Mouse (Mus musculus) C2C12 (cell line): Measurements from ENCODE around the gene Rilp. TPM values are rescaled to one million over a fixed set of nuclear protein-coding genes. Genes with fewer than 3 reads are reported as not detected.

Source experiments
- H3K27me3 ChIP-seq: one replicate; pipeline ENCODE4 v1.6.1; 2011; ENCODE audit not compliant: control insufficient read depth, insufficient read depth, insufficient read length
- H3K36me3 ChIP-seq: one replicate; pipeline ENCODE4 v1.6.1; 2011; ENCODE audit not compliant: control insufficient read depth, insufficient read depth
- H3K4me3 ChIP-seq: one replicate; pipeline ENCODE4 v1.5.1; 2011; ENCODE audit warnings: mild to moderate bottlenecking, control low read depth; ENCODE audit not compliant: poor library complexity, insufficient read depth, severe bottlenecking
- H3K79me2 ChIP-seq: one replicate; pipeline ENCODE4 v1.6.1; 2011; ENCODE audit not compliant: control insufficient read depth, insufficient read depth
- H3K79me3 ChIP-seq: one replicate; pipeline ENCODE4 v1.6.1; 2011; ENCODE audit warnings: low read depth, control low read depth
- H3ac ChIP-seq: one replicate; pipeline ENCODE3; 2011; ENCODE audit warnings: low read depth; ENCODE audit not compliant: control insufficient read depth, insufficient read length
- CEBPB ChIP-seq: IDR thresholded peaks from one replicate; pipeline ENCODE4 v1.6.1; 2011; ENCODE audit warnings: low read depth, mild to moderate bottlenecking, control low read depth, moderate library complexity
- CTCF ChIP-seq: IDR thresholded peaks from one replicate; pipeline ENCODE4 v1.5.1; 2011; ENCODE audit not compliant: control insufficient read depth, insufficient read depth, insufficient read length
- FOSL1 ChIP-seq: IDR thresholded peaks from one replicate; pipeline ENCODE4 v1.8.0; 2011; ENCODE audit warnings: mild to moderate bottlenecking, low read length; ENCODE audit not compliant: poor library complexity, insufficient read depth, severe bottlenecking
- MAX ChIP-seq: IDR thresholded peaks from one replicate; pipeline ENCODE4 v1.6.1; 2011; ENCODE audit warnings: mild to moderate bottlenecking, control low read depth
- MYOD1 ChIP-seq: IDR thresholded peaks from one replicate; pipeline ENCODE4 v1.6.1; 2011; ENCODE audit warnings: low read depth; ENCODE audit not compliant: control insufficient read depth, insufficient read length
- MYOG ChIP-seq: IDR thresholded peaks from one replicate; pipeline ENCODE4 v1.6.1; 2011; ENCODE audit not compliant: control insufficient read depth, insufficient read length; ENCODE audit errors: extremely low read depth
- USF1 ChIP-seq: IDR thresholded peaks from one replicate; pipeline ENCODE4 v1.6.1; 2011; ENCODE audit warnings: low read depth, mild to moderate bottlenecking, control low read depth, moderate library complexity
- polyA plus RNA-seq: library from polyadenylated mRNA; unstranded; fragments of >200 nt; fragmentation: generic; extraction: Trizol; gene quantifications from one replicate; pipeline ENCODE4 v1.2.1, GENCODE M21; 2012; ENCODE audit warnings: missing spikeins

The Rilp gene
- polyA plus RNA-seq, 1 experiment: 3.2 TPM

DNA sequence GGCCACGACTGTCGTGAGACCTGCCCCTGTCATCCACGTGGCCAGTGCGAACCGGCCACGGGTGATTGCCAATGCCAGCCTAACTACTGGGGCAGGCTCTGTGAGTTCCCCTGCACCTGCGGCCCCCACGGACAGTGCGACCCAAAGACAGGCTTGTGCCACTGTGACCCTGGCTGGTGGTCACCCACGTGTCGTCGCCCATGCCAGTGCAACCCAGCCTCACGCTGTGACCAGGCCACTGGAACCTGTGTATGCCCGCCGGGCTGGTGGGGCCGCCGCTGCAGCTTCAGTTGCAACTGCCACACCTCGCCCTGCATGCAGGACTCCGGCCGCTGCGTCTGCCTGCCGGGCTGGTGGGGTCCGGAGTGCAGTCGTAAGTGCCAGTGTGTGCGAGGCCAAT lies 5.3 kb downstream of the Rilp start:
- H3ac ChIP-seq: no peak overlapping the region
- no peaks in the 10 kb centered on the region for H3K79me2 ChIP-seq
- no peak overlapping the region for H3K4me3 ChIP-seq
- no peaks in the 10 kb centered on the region for H3K79me3 ChIP-seq
- TF ChIP-seq MYOD1 (no peak), CTCF (no peak), USF1 (no peak), CEBPB (no peak), FOSL1 (no peak), MYOG (no peak), MAX (no peak)
- H3K36me3 ChIP-seq: peaks cover 10% of the 10 kb centered on the region
- H3K27me3 ChIP-seq: no peaks in the 10 kb centered on the region

DNA sequence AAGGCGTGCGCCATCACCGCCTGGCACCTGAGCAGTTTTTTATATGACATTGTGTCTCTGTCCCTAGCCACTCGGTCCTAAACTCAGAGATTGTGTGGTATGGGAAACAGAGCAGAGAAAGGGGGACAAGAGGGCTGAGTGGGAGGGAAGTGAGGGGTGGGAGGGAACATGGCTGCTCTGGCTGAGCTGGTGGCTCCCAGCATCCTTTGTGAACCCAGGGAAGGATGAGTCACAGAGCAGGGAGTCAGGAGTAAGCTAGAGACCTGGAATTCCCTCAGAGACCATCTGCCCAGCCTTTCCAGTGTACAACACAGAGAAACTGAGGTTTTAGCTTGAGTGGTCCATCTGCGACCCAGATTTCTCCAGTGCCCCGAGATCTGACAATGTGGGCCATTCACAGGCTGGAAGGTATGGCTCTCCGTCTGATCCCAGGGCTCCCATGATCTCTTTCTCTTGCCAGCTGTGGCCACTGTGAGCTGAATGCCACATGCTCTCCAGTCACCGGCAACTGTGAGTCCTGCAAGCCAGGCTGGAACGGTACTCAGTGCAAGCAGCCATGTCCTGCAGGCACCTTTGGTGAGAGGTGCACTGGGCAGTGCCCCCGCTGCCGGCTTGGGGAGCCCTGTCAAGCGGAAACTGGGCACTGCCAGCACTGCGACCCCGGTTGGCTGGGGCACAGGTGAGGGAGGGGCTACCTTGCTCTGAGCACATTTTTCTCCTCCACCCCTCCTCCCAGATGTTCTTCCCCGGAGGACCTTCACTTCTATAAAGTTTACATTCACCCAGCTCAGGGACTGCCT lies 10.1 kb downstream of the Rilp start:
- TF ChIP-seq USF1: no peak
- no peak for TF ChIP-seq CEBPB
- TF ChIP-seq FOSL1: no peak
- no peak for TF ChIP-seq MYOD1
- no peak for TF ChIP-seq CTCF
- no peak for TF ChIP-seq MYOG
- TF ChIP-seq MAX: no peak
- Histone ChIP-seq H3K36me3 (no peaks in the 10 kb centered on the region), H3K27me3 (no peaks in the 10 kb centered on the region), H3K79me2 (no peaks in the 10 kb centered on the region), H3K4me3 (no peak overlapping the region), H3K79me3 (no peaks in the 10 kb centered on the region), H3ac (no peak overlapping the region)

DNA sequence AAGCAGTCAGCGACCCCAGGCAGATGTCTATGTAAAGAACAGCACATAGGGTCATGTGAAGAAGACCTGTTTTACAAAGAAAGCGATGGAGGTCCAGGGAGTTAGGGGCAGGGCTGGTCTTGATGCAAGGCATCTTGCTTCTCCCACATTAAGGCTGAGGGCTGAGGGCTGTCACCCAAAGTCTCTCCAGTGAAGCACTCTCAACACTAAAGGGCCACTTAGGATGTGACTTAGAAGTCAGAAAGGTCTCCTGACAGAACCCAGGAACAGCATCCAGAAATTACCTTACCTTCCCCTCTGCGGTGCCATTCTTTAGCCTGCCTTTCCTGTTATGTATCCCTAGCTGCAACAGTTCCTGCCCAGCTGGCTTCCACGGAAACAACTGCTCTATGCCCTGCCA lies 11.7 kb downstream of the Rilp start:
- H3K4me3 ChIP-seq: no peak overlapping the region
- no peaks in the 10 kb centered on the region for H3K79me2 ChIP-seq
- no peaks in the 10 kb centered on the region for H3K36me3 ChIP-seq
- no peak for TF ChIP-seq MYOG
- TF ChIP-seq CTCF: no peak
- no peak for TF ChIP-seq FOSL1
- TF ChIP-seq MAX: no peak
- no peak for TF ChIP-seq CEBPB
- no peak for TF ChIP-seq USF1
- no peak for TF ChIP-seq MYOD1
- no peaks in the 10 kb centered on the region for H3K27me3 ChIP-seq
- no peaks in the 10 kb centered on the region for H3K79me3 ChIP-seq
- no peak overlapping the region for H3ac ChIP-seq

DNA sequence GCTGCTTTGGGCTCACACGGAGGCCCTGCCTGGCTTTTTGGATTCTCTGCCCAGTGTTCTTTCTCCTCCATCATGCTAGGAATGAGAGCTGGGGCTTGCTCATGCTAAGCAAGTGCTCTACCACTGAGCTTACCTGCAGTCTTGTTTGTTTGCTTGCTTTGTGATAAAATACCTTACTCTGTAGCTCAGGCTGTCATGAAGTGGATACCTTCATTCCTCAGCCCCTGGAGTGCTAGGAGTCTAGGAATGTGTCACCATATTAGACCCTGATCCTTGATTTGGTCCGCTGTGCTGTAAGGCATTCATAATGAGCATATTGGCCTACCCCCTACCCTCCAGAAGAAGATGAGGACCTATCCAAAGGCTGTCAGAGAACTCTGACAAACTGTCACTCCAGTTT lies 12.9 kb downstream of the Rilp start:
- Histone ChIP-seq H3K27me3 (no peaks in the 10 kb centered on the region), H3ac (no peak overlapping the region), H3K79me2 (no peaks in the 10 kb centered on the region), H3K79me3 (no peaks in the 10 kb centered on the region), H3K4me3 (no peak overlapping the region), H3K36me3 (no peaks in the 10 kb centered on the region)
- TF ChIP-seq CTCF: no peak
- no peak for TF ChIP-seq FOSL1
- TF ChIP-seq USF1: no peak
- TF ChIP-seq MYOD1: no peak
- no peak for TF ChIP-seq MYOG
- no peak for TF ChIP-seq MAX

DNA sequence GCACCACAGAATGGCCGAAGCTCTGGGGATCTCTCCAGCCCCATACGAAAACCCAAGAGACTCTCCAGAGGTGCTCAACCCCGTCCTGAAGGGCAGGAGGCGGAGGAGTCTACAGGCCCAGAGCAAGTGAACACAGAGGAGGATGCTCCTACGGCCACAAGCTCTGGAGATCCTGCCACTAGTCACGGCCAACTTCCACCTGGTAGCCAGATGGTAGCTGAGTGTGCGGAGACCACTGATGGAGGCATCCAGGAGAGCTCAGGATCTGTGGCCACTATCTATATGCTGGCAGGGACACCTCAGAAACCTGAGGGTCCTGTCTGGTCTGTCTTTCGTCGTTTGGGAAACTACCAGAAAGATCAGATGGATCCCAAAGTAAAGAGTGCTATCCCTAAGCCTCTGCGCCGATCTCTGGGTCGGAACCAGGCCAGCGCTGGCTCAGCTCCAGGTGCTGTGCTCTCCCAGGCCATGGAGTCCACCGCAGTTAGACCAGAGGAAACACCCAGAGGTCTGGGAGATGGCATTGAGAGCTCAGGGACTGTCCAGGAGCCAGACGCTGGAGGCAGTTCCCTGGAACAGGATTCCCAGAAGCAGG lies 15.7 kb downstream of the Rilp start:
- Histone ChIP-seq H3K79me2 (no peaks in the 10 kb centered on the region), H3K4me3 (no peak overlapping the region), H3ac (no peak overlapping the region), H3K79me3 (no peaks in the 10 kb centered on the region), H3K27me3 (no peaks in the 10 kb centered on the region), H3K36me3 (no peaks in the 10 kb centered on the region)
- no peak for TF ChIP-seq CTCF
- TF ChIP-seq FOSL1: no peak
- TF ChIP-seq MYOG: no peak
- TF ChIP-seq MYOD1: no peak
- TF ChIP-seq MAX: no peak
- no peak for TF ChIP-seq USF1
- no peak for TF ChIP-seq CEBPB
